Mouse (Mus musculus): ENCODE measurements around the gene Pigv.
A peak's percentile ranks its signal among the peaks of the same experiment; 100 is the strongest.

The Pigv gene

GRCm38 (mm10) chr4:133671881-133672844, at the start of gene Pigv:
Gene Pigv (minus strand): TSS chr4:133672647.
- peak; percentile 97 for DNase-seq

DNA sequence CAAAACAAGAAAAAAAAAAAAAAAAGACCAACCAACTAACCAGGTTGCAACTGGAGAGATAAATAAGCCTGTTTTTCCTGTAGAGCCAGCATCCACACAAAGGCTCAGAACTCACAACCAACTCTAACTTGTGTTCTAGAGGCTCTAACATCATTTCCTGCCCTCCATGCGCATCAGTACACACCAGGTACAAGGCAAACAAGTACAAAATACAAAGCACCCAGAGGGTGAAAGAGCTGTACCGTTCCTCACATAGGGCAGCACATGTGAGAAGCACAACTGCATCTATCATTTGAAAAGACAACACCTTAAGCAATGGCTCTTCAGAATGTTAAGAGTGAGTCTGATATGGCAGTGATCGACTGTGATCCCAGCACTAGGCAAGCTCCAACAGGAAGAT, 47.3 kb upstream of the Pigv start:
- DNase-seq: no peak

DNA sequence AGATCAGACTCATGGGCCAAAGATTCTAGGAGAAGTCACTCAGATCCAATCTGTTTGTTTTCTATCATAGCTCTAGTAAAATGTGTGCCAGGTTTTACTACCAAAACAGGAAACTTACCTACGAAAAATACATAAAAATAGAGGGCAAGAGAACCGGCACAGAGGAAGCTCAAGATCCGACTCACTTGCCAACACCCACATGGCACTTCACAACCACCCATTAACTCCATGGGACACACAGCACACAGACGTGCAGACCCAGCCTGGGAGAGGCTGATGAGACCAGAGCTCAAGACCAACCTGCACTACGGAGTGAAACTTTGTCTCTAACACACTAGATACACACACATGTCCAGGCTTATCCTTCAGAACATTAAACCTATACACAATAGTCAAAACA, 40.3 kb upstream of the Pigv start:
- DNase-seq: no peak

DNA sequence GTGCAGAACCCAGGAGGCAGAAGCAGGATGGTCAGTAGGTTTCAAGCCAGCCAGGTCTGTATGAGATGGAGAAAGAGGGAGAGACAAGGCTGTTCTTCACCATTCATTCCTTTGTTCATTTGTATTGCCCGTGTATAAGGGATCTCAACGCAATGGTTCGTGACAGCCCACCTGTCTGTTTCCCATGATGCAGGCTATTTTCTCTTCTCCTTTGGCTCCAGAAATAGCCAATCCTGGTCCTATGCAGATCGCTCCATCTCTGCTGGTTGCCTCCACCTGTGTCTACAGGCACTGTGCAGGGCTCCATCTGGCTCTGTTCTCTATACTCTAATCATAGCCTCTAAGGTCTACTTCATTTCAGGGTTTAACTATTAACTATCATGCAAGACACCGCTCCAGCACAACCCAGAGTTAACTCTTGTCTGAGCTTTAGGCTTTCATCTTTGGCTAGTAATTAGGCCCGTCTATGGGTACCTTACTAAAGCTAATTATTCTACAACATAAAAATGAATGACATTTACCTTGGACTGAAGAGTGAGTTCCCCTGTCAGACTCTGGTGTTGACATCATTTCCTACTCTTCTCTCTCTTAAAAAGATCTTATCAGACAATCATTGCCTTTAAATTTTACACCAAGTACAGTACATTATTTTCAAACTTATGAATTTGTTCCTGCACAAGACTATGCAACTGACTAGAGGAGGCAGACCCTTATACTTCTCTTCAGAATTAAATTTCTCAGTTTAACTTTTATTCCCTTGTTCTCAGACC, 39.0 kb upstream of the Pigv start:
- no peak for DNase-seq

DNA sequence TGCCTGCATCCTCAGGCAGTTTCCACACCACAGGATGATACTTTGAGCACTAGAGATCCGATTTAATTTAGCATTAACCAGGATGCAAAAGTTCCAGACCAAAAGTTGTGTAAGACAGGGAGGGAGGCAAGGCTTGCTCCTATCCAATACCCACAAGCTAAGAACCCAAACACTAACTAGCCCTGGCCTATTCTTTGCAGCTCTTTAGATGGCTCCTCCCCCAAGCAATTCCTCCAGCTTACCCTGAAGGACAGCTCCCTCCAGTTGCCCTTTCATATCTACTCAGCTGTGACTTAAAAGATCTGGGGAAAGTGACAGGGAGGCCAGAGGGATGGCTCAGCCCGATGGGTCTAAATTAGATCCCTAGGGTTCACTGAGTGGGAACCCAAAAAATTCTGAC, 36.9 kb upstream of the Pigv start:
- peak; percentile 27 for DNase-seq

DNA sequence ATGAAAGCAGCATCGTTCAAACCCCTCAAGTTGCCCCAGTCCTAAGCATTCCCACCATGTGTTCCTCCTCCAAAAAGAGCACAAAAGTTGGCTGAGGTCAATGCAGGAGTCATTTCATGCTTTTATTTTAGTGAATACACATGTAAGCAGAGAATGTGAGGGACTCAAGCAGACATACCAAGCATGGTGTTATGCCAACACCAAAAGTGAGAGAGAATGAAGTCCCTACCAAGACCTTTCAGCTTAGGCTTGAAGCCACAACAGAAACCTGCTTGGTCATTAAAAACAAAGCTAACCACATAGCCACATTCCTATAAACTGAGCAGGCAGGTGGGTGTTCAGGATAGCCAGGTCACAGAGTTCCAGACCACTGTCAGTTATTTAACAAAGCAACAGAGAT, 35.0 kb upstream of the Pigv start:
- DNase-seq: no peak

GRCm38 (mm10) chr4:133706956-133707355, 34.5 kb upstream of the Pigv start:
- peak; percentile 63 for DNase-seq

DNA sequence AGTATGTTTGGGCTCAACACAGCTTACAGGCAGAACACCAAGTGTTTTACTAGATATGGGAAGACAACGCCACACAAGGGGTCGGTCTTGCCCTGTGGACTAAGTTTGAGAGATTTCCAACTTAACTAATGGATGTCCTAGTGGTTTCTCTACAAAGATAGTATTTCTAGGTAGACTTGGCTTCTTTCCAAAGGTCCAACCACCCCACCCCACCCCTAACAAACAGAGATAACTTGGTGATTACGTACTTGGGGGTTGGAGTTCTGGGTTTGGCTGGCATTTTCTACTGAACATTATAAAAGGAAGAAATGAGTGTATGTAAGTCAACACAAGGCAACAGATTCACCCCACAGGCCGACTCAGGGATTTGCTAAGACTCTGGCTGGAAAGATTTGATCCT, 32.6 kb upstream of the Pigv start:
- DNase-seq: no peak

GRCm38 (mm10) chr4:133700905-133701368, 28.5 kb upstream of the Pigv start:
- DNase-seq: peak; percentile 28

- no peak for DNase-seq
Measured at GRCm38 (mm10) chr4:133695363-133695762, 22.9 kb upstream of the Pigv start.

- no peak for DNase-seq
Measured at GRCm38 (mm10) chr4:133690252-133690651, 17.8 kb upstream of the Pigv start.

- no peak for DNase-seq
Measured at GRCm38 (mm10) chr4:133688417-133689067, 16.1 kb upstream of the Pigv start.

DNA sequence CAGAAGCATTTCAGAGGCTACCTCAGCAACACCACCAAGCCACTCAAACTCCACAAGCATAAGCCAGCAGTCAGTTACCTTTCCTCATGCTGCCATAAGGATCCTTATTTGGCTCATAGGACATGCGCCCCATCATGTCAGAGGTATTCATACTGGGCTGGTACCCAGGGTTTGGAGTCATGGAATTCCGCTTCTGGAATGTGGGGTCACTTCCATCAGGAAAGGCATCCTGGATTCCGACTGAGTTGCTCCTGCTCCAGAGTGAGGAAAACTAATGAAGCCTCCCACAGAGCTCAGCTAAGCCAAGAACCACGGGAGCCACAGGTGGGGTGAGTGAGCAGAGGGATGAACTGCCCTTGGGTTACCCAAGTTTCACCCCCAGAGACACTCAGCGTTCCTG, 14.7 kb upstream of the Pigv start:
- no peak for DNase-seq

- no peak for DNase-seq
Measured at GRCm38 (mm10) chr4:133686512-133686911, 14.1 kb upstream of the Pigv start.

DNA sequence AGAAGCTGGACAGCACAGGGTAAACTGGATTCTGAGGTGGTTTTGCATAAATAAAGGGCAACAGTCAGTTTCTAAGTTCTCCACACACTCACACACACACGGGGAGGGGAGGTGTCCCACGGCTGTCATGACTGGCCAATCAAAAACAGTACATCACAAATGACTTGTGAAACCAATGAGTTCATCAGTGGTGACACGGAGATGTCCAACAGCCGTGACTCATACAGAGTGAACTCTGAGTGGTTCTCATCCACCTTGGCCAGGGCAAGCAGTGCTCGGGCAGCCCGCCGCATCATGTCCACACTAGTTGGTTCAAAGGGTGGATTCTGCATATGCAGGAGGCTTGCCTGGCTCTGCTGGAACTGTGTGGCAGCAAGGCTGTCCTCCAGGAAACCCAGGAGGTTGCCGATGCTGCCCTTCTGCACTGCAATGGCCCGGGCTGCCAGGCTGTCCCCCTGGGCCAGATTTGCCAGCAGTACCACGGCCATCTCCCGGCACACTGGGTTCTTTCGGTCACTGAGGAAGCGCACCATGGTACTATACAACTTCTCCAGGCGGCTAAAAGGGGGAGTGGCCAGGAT, 7.8 kb upstream of the Pigv start:
- no peak for DNase-seq

- no peak for DNase-seq
Measured at GRCm38 (mm10) chr4:133679629-133680028, 7.2 kb upstream of the Pigv start.

- no peak for DNase-seq
Measured at GRCm38 (mm10) chr4:133677266-133677665, 4.8 kb upstream of the Pigv start.

- no peak for DNase-seq
Measured at GRCm38 (mm10) chr4:133676189-133676588, 3.7 kb upstream of the Pigv start.

DNA sequence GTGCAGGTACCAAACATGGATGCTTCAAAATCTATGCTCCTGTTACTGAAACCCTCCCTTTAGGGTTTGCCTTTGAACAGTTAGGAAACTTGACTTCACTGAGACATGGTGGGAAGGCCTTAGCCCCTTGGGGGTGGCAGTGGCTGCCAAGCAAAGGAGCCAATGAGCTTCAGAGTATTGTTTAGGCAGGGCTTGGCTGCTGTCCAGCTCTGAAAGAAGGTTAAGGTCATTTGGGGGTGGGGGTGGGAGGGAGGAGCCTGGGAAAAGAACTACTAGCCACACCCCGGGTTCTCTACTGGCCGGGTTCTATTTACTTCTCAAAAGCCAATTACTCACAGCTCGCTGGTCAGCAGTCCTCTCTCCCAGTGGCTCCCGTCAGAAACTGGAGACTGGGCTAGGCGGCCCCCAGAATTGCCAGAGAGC, 3.2 kb upstream of the Pigv start:
- DNase-seq: peak; percentile 70

DNA sequence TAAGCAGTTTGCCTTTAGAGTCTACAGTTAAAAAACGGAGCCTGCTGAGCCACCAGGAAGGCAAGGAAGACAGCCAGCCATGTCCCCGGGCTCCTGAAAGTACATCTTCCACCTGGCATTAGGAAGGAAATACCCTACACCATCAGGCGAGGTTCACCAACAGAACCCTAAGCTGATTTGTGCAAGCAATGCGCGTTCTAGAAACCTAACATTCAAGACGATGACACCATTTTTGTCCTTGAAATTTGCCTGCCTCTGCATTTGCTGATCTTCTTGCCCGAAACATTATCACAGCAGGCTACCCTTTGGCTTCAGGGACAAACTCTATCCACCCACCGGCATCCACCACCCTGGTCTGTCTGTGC, 1.9 kb upstream of the Pigv start:
- DNase-seq: no peak

DNA sequence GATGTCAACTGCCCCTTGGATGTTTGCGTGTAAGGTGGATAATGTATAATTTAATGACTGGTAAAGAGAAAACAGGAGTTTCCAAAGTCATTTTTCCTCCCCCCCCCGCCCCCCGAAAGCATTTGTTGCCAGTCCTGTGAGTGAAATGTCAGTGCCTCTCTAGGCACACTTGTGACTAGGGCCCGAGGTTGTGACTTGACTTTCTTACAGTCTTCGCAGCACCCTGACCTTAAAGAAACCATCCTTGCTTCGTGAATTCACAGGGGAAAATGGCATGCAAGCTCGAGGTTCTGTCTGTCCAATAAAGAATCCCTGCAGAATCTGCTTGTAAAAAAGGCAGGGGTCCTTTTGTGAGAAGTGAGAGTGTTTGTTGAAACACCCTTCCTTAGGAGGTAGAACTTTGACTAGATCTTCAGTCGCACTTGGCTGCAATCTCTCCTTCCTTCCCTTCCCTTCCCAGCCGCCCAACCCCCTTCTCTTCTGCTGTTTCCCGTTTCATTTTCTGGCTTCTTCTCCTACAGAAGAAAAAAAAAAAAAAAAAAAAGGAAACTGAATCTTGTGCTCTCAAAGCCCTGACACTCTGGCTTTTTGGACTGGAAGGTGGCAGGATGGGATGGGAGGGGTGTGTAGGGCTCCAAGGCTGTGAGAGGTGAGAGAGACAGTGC, 1.4 kb upstream of the Pigv start:
- peak; percentile 66 for DNase-seq

All from kidney, adult 18-20 months (tissue).